7 mouse cellular contexts compared by ENCODE assay signal in the genomic region with DNA sequence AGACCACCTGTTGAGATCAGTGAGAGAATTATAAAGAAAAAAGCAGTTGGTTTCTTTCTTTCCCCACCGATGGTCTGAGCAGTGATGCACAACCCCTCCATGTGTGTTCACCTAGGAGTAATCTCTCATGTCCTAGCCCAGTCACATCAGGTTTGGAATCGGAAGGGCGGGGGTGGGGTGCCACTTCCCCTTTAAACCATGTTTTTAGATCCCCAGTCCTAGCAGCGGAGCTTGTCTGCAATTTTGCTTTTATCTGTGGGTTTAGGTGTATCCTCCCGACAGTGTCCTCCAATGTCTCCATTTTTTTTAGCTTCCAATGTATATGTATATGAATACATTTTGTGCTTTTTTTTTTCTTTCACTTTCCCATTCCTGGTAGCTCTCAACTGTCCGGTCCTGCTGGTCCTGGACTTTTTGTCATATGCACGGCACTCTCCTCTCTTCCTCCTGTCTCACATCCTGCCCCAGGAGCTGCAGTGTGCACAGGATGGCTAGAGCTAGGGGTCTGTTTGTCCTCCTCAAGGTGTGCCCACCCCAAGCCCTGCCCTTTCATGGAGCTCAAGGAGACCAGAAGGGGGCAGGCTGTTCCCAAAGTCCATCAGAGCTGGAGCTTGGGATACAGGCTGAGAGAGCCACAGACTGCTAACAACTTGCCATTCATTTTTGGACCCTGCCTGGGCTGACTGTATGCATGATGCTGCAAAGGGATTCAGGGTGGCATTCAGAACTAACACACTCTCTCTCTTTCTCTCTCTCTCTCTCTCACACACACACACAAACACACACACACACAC. TPM values are rescaled to one million over a fixed set of nuclear protein-coding genes. Genes with fewer than 3 reads are reported as not detected.
DNase-seq lines count a peak whose midpoint lies in the region; ATAC-seq and TF ChIP-seq lines count a peak whose summit lies in the region.

No protein-coding gene starts in this region.

- H3K4me3 ChIP-seq in E14TG2a.4 (replicated peaks; ENCODE audit: low read length): no peak overlapping the region
- no peak overlapping the region for H3K4me3 ChIP-seq in embryonic fibroblast, embryonic 13.5 days (ENCODE audit: insufficient read depth, low read length)

- H3K36me3 ChIP-seq in E14TG2a.4 (ENCODE audit: insufficient read depth, low read length): no peaks in the 10 kb centered on the region
- H3K36me3 ChIP-seq in splenic B cell, adult 2 months (ENCODE audit: control insufficient read depth, insufficient read depth, low read length, poor library complexity, severe bottlenecking): no peaks in the 10 kb centered on the region

- intact Hi-C loops in heart, postnatal 10 days (cut with DNase I): loop anchor here (2.0 to 5.0 kb wide), 5 partner anchors 89 to 719 kb away; no protein-coding TSS in a partner anchor

- peak; percentile 67 to 71 for DNase-seq in B cell, adult 2 months
- peak; percentile 62 for DNase-seq in heart, postnatal 10 days
- DNase-seq in layer of hippocampus, adult 8-10 months (ENCODE audit: low spot score in 2 of 2): peak; percentile 60 to 62
- DNase-seq in splenic B cell, adult 2 months (ENCODE audit: low read depth, low spot score): peak; percentile 67

- peaks cover 30% of the 10 kb centered on the region for H3K27me3 ChIP-seq in E14TG2a.4 (ENCODE audit: insufficient read depth, low read length)
- H3K27me3 ChIP-seq in splenic B cell, adult 2 months (ENCODE audit: control insufficient read depth, insufficient read depth, low read length, poor library complexity, severe bottlenecking): no peaks in the 10 kb centered on the region

- H3K27ac ChIP-seq in embryonic fibroblast, embryonic 13.5 days (ENCODE audit: insufficient read depth, low read length): no peak overlapping the region

- peak; percentile 39 for ATAC-seq in megakaryocyte, adult 5-6 weeks (ENCODE audit: poor library complexity, severe bottlenecking)

- TF ChIP-seq CTCF in E14TG2a.4 (conservative IDR thresholded peaks at IDR 0.05; ENCODE audit: low read length): 0 out of 2 replicates have a peak, but pooled peaks have one; percentile 11
- peak; percentile 42; the same call in 1 of the 2 replicates for TF ChIP-seq CTCF in embryonic fibroblast, embryonic 13.5 days (IDR thresholded peaks at IDR 0.05; ENCODE audit: borderline replicate concordance, insufficient read depth, low read length)

- TF ChIP-seq POLR2A in embryonic fibroblast, embryonic 13.5 days (IDR thresholded peaks at IDR 0.05; ENCODE audit: low read depth, low read length): no peak

- H3K9me3 ChIP-seq in E14TG2a.4 (ENCODE audit: low read length): no peaks in the 10 kb centered on the region

- H3K4me1 ChIP-seq in E14TG2a.4 (replicated peaks; ENCODE audit: low read depth, low read length): peaks cover 20% of the 10 kb centered on the region
- H3K4me1 ChIP-seq in embryonic fibroblast, embryonic 13.5 days (ENCODE audit: control insufficient read depth, insufficient read depth, low read length): peaks cover 9% of the 10 kb centered on the region

RNA-seq across cellular contexts. Expression of a gene that starts 2.6 kb away (rescaled TPM):
- 3.9 and 6.9 TPM in 2 replicates for polyA plus RNA-seq in embryonic fibroblast, embryonic 13.5 days (2011; ENCODE audit: insufficient read length, low read depth, missing spikeins)
- 1 to 10 TPM; 6.4 to 6.8 TPM for total RNA-seq in heart, postnatal 10 days (2021)
- 10 to 100 TPM; 49.8 to 57.2 (median 54.3) TPM for total RNA-seq in layer of hippocampus, adult 8-10 months (2022)
- total RNA-seq in megakaryocyte, adult 5-6 weeks (2015): 26.8 and 27.9 TPM in 2 replicates
- 13.7 and 23.3 TPM in 2 replicates for total RNA-seq in megakaryocyte, adult 5-6 weeks (2017)
